Mouse (Mus musculus) heart, adult 2 months (tissue): ENCODE data around the gene Tmem145.

Experiments
- CTCF ChIP-seq: fragments of 200-600 bp; IDR thresholded peaks from 2 replicates; pipeline ENCODE4 v1.8.1; 2022; ENCODE audit warnings: antibody characterized with exemption, mild to moderate bottlenecking, moderate library complexity
- EP300 ChIP-seq: fragments of 200-500 bp; IDR thresholded peaks from 2 replicates; pipeline ENCODE4 v1.6.1; 2011; ENCODE audit warnings: low read depth, low read length, control low read depth; ENCODE audit not compliant: insufficient read depth

GRCm38 (mm10) chr7:25278341-25279075, 27.4 kb upstream of the Tmem145 start:
- peak; percentile 74 for TF ChIP-seq CTCF
- TF ChIP-seq EP300: peak; percentile 54; the same call in 1 of the 2 replicates
